Mouse (Mus musculus): ENCODE data around the gene Rcn3.

- TF ChIP-seq CTCF (IDR thresholded peaks at IDR 0.05; ENCODE audit: low read depth) (no peak), EP300 (optimal IDR thresholded peaks at IDR 0.05) (no peak)
Observed at GRCm38 (mm10) chr7:45102940-45103585, 11.0 kb upstream of the Rcn3 start.
